Comparison of ENCODE assay signal across 11 mouse cellular contexts in genomic region chr6:70967422-70967821, GRCm38 (mm10). TPM values are rescaled to one million over a fixed set of nuclear protein-coding genes. Genes with fewer than 3 reads are reported as not detected.
A peak's percentile ranks its signal among the peaks of the same experiment; 100 is the strongest.
DNase-seq lines count a peak whose midpoint lies in the region; ATAC-seq and TF ChIP-seq lines count a peak whose summit lies in the region.
"Had no signal": no experiment of that assay in that cellular context is flagged by ENCODE, and none has a peak within 500 bp of the region (broad histone marks: within the 10 kb centered on the region; RNA-seq: fewer than 3 reads in every experiment).

No protein-coding gene starts in this region.

- H3K36me3 ChIP-seq in heart, embryonic 15.5 days: no peaks in the 10 kb centered on the region
- H3K36me3 ChIP-seq in heart, adult 2 months (ENCODE audit: control insufficient read depth, insufficient read depth, low read length): no peaks in the 10 kb centered on the region
- no peaks in the 10 kb centered on the region for H3K36me3 ChIP-seq in hindbrain, embryonic 12.5 days
- no peaks in the 10 kb centered on the region for H3K36me3 ChIP-seq in midbrain, embryonic 12.5 days
- H3K36me3 ChIP-seq in lung, postnatal 0 days (ENCODE audit: insufficient read depth, low read length): no peaks in the 10 kb centered on the region

- H3K9ac ChIP-seq in heart, embryonic 15.5 days: no peak overlapping the region
- no peak overlapping the region for H3K9ac ChIP-seq in heart, adult 2 months (ENCODE audit: low read depth, low read length)
- no peak overlapping the region; the same call in 1 of the 2 replicates for H3K9ac ChIP-seq in hindbrain, embryonic 12.5 days
- H3K9ac ChIP-seq in midbrain, embryonic 12.5 days (replicated peaks): no peak overlapping the region
- no peak overlapping the region for H3K9ac ChIP-seq in lung, postnatal 0 days (replicated peaks; ENCODE audit: low read depth)

- TF ChIP-seq EP300 in heart, adult 2 months (IDR thresholded peaks at IDR 0.05; ENCODE audit: insufficient read depth, low read depth, low read length): no peak
- no peak for TF ChIP-seq EP300 in lung, postnatal 0 days (IDR thresholded peaks at IDR 0.05)

- no peaks in the 10 kb centered on the region for H3K9me3 ChIP-seq in heart, embryonic 15.5 days (replicated peaks)
- H3K9me3 ChIP-seq in hindbrain, embryonic 12.5 days (replicated peaks): no peaks in the 10 kb centered on the region
- H3K9me3 ChIP-seq in midbrain, embryonic 12.5 days: no peaks in the 10 kb centered on the region
- no peaks in the 10 kb centered on the region for H3K9me3 ChIP-seq in lung, postnatal 0 days (ENCODE audit: low read length)

- TF ChIP-seq POLR2A in heart, adult 2 months (IDR thresholded peaks at IDR 0.05; ENCODE audit: insufficient read depth, low read depth, low read length): no peak

- no peak for DNase-seq in heart, adult 2 months
- peak; percentile 60 for DNase-seq in ZHBTc4 (ENCODE audit: low read depth, low spot score)
- DNase-seq in cerebellum, postnatal 36 days: no peak
- no peak for DNase-seq in gastrocnemius, postnatal 25 days
- DNase-seq in lung, postnatal 0 days (ENCODE audit: low spot score): no peak

- H3K79me2 ChIP-seq in heart, adult 2 months (replicated peaks; ENCODE audit: control insufficient read depth, insufficient read depth, low read length): no peaks in the 10 kb centered on the region

- peak overlapping the region; percentile 7; the same call in 1 of the 2 replicates for H3K4me3 ChIP-seq in heart, embryonic 15.5 days
- H3K4me3 ChIP-seq in heart, adult 2 months: no peak overlapping the region
- H3K4me3 ChIP-seq in hindbrain, embryonic 12.5 days: peak overlapping the region; percentile 17
- peak overlapping the region; percentile 12 for H3K4me3 ChIP-seq in midbrain, embryonic 12.5 days
- no peak overlapping the region for H3K4me3 ChIP-seq in lung, postnatal 0 days (ENCODE audit: low read depth, low read length)

- no peak overlapping the region for H3K27ac ChIP-seq in heart, embryonic 15.5 days
- no peak overlapping the region for H3K27ac ChIP-seq in heart, adult 2 months
- no peak overlapping the region for H3K27ac ChIP-seq in hindbrain, embryonic 12.5 days
- no peak overlapping the region for H3K27ac ChIP-seq in midbrain, embryonic 12.5 days (replicated peaks)
- no peak overlapping the region for H3K27ac ChIP-seq in lung, postnatal 0 days (ENCODE audit: low read length)
- H3K27ac ChIP-seq: macrophage had no signal

- 10% methylated on average over 8 of the region's 8 CpGs for WGBS in heart, embryonic 15.5 days
- 11% methylated on average over 8 of the region's 8 CpGs for WGBS in heart, adult 2 months
- WGBS in hindbrain, embryonic 12.5 days: 1% methylated on average over 8 of the region's 8 CpGs
- under 1% methylated on average over 7 of the region's 8 CpGs for WGBS in midbrain, embryonic 12.5 days
- WGBS in lung, postnatal 0 days: 6% methylated on average over 7 of the region's 8 CpGs

- no peak for ATAC-seq in heart, embryonic 15.5 days (replicated peaks; ENCODE audit: insufficient number of reproducible peaks, insufficient read depth, low FRiP score, low read depth)
- no peak for ATAC-seq in hindbrain, embryonic 12.5 days (ENCODE audit: low FRiP score)
- 0 out of 2 replicates have a peak, but pooled peaks have one; percentile 27 for ATAC-seq in midbrain, embryonic 12.5 days (ENCODE audit: low FRiP score, low read depth)
- ATAC-seq in lung, postnatal 0 days: no peak

- TF ChIP-seq CTCF in heart, adult 2 months (IDR thresholded peaks at IDR 0.05): no peak
- no peak for TF ChIP-seq CTCF in lung, postnatal 0 days (IDR thresholded peaks at IDR 0.05)

- intact Hi-C loops in heart, adult 2 months (cut with DNase I): no loop called here

- H3K4me2 ChIP-seq in heart, embryonic 15.5 days: peak overlapping the region; percentile 54
- H3K4me2 ChIP-seq in hindbrain, embryonic 12.5 days (replicated peaks): peak overlapping the region; percentile 48
- H3K4me2 ChIP-seq in midbrain, embryonic 12.5 days (replicated peaks): peak overlapping the region; percentile 47
- no peak overlapping the region for H3K4me2 ChIP-seq in lung, postnatal 0 days (replicated peaks; ENCODE audit: low read depth, low read length)

- H3K4me1 ChIP-seq in heart, embryonic 15.5 days (replicated peaks): peaks cover 8% of the 10 kb centered on the region
- H3K4me1 ChIP-seq in heart, adult 2 months (ENCODE audit: control insufficient read depth, insufficient read depth, low read length): no peaks in the 10 kb centered on the region; the same call in 1 of the 2 replicates
- H3K4me1 ChIP-seq in hindbrain, embryonic 12.5 days: peaks cover 11% of the 10 kb centered on the region
- H3K4me1 ChIP-seq in midbrain, embryonic 12.5 days: peaks cover 16% of the 10 kb centered on the region
- H3K4me1 ChIP-seq in lung, postnatal 0 days (ENCODE audit: insufficient read depth, low read depth, low read length): no peaks in the 10 kb centered on the region

- peaks cover 37% of the 10 kb centered on the region for H3K27me3 ChIP-seq in heart, embryonic 15.5 days
- H3K27me3 ChIP-seq in heart, adult 2 months (ENCODE audit: control insufficient read depth, insufficient read depth, low read length): no peaks in the 10 kb centered on the region; the same call in 1 of the 2 replicates
- H3K27me3 ChIP-seq in hindbrain, embryonic 12.5 days: peaks cover 28% of the 10 kb centered on the region
- peaks cover 37% of the 10 kb centered on the region for H3K27me3 ChIP-seq in midbrain, embryonic 12.5 days
- H3K27me3 ChIP-seq in lung, postnatal 0 days (replicated peaks; ENCODE audit: insufficient read depth, low read length): no peaks in the 10 kb centered on the region

RNA-seq across cellular contexts. Expression of gene Foxi3, which starts 11.1 kb away (rescaled TPM):
- not detected in 2 replicates for polyA plus RNA-seq in heart, embryonic 15.5 days (2015; fragmentation: Nextera tagmentation; extraction: Ambion mirVana)
- total RNA-seq in heart, adult 2 months (2021): not detected
- not detected in 2 replicates for polyA plus RNA-seq in heart, adult 2 months (2012; rRNA removed)
- not detected in 2 replicates for polyA plus RNA-seq in hindbrain, embryonic 12.5 days (2016; fragmentation: Nextera tagmentation; extraction: Ambion mirVana)
- not detected in 2 replicates for polyA plus RNA-seq in midbrain, embryonic 12.5 days (2016; fragmentation: Nextera tagmentation; extraction: Ambion mirVana)
- not detected for total RNA-seq in gastrocnemius, postnatal 25 days (2021)
- not detected in 2 replicates for polyA plus RNA-seq in lung, postnatal 0 days (2015; fragmentation: Nextera tagmentation; extraction: Ambion mirVana)
- total RNA-seq: hematopoietic stem cell, adult 5-6 weeks had no signal
- polyA plus RNA-seq: macrophage; small intestine, adult 2 months had no signal

RNA-seq across cellular contexts. Expression of gene Tex37, which starts 48.7 kb away (rescaled TPM):
- not detected in 2 replicates for polyA plus RNA-seq in heart, embryonic 15.5 days (2015; fragmentation: Nextera tagmentation; extraction: Ambion mirVana)
- not detected for total RNA-seq in heart, adult 2 months (2021)
- polyA plus RNA-seq in heart, adult 2 months (2012; rRNA removed): not detected in 2 replicates
- not detected in 2 replicates for polyA plus RNA-seq in hindbrain, embryonic 12.5 days (2016; fragmentation: Nextera tagmentation; extraction: Ambion mirVana)
- not detected in 2 replicates for polyA plus RNA-seq in midbrain, embryonic 12.5 days (2016; fragmentation: Nextera tagmentation; extraction: Ambion mirVana)
- not detected for total RNA-seq in gastrocnemius, postnatal 25 days (2021)
- not detected in 2 replicates for polyA plus RNA-seq in lung, postnatal 0 days (2015; fragmentation: Nextera tagmentation; extraction: Ambion mirVana)
- total RNA-seq: hematopoietic stem cell, adult 5-6 weeks had no signal
- polyA plus RNA-seq: macrophage; small intestine, adult 2 months had no signal

Comparison
In these comparisons a context has a peak if more than half of its experiments do, and no peak if none do; other contexts are left out.
1. H3K4me3 ChIP-seq: peak in heart, embryonic 15.5 days (single experiment), hindbrain, embryonic 12.5 days (single experiment) and midbrain, embryonic 12.5 days (single experiment); none in heart, adult 2 months (single experiment) and lung, postnatal 0 days (single experiment).